Mouse (Mus musculus) embryo, embryonic 10.5 days (tissue): Measurements from ENCODE around the gene Sik3.

Experiments
- DNase-seq: peaks from one replicate; pipeline ENCODE4 v3.0.0-alpha.2; 2015; ENCODE audit warnings: low spot score

Sik3 gene

GRCm38 (mm10) chr9:46272677-46273454, 260.2 kb downstream of the Sik3 start, which contains the start of gene Zpr1:
Zpr1 (plus strand) TSS chr9:46273064.
- peak; percentile 97 for DNase-seq
